Mouse (Mus musculus) heart, embryonic 13.5 days (tissue): Measurements from ENCODE around the gene Pnpla6. TPM values are rescaled to one million over a fixed set of nuclear protein-coding genes. Genes with fewer than 3 reads are reported as not detected.

Experiments used
- ATAC-seq: fragments of 200-750 bp; cut with Nextera tagmentation; 2 replicates; pipeline ENCODE4 v1.8.0; 2017; ENCODE audit warnings: moderate TSS enrichment; ENCODE audit not compliant: insufficient number of reproducible peaks, low FRiP score, low TSS enrichment; ENCODE audit errors: extremely low read depth
- H3K27ac ChIP-seq: fragments of 300-500 bp; sonication (generic); replicated peaks from 2 replicates; pipeline ENCODE4 v1.5.1; 2015; ENCODE audit warnings: moderate library complexity, mild to moderate bottlenecking, inconsistent platforms
- H3K27me3 ChIP-seq: fragments of 300-500 bp; sonication (generic); replicated peaks from 2 replicates; pipeline ENCODE4 v1.6.1; 2015; ENCODE audit warnings: mild to moderate bottlenecking, inconsistent platforms
- H3K36me3 ChIP-seq: fragments of 300-500 bp; sonication (generic); 2 replicates; pipeline ENCODE4 v1.6.1; 2015; ENCODE audit warnings: mild to moderate bottlenecking, inconsistent platforms
- H3K4me1 ChIP-seq: fragments of 300-500 bp; sonication (generic); 2 replicates; pipeline ENCODE4 v1.6.1; 2015; ENCODE audit warnings: inconsistent platforms
- H3K4me2 ChIP-seq: fragments of 300-500 bp; sonication (generic); 2 replicates; pipeline ENCODE4 v1.6.1; 2015; ENCODE audit warnings: inconsistent platforms, mild to moderate bottlenecking, moderate library complexity
- H3K4me3 ChIP-seq: fragments of 300-500 bp; sonication (generic); 2 replicates; pipeline ENCODE4 v1.5.1; 2015; ENCODE audit warnings: moderate library complexity, mild to moderate bottlenecking, inconsistent platforms
- H3K9ac ChIP-seq: fragments of 300-500 bp; sonication (generic); 2 replicates; pipeline ENCODE4 v1.6.1; 2015; ENCODE audit warnings: inconsistent platforms, mild to moderate bottlenecking, moderate library complexity
- H3K9me3 ChIP-seq: fragments of 300-500 bp; sonication (generic); 2 replicates; pipeline ENCODE4 v1.6.1; 2016; ENCODE audit warnings: inconsistent platforms
- WGBS: fragments of 180-500 bp; shearing (Covaris S2); methylation state at CpG from one replicate; pipeline ENCODE4 v1.1.7; 2015; ENCODE audit warnings: mixed read lengths; 5-methylcytosine and 5-hydroxymethylcytosine counted together
- polyA plus RNA-seq: library from polyadenylated mRNA; unstranded; fragments of >200 nt; fragmentation: Nextera tagmentation; extraction: Ambion mirVana; gene quantifications from 2 replicates; pipeline ENCODE4 v1.2.1, GENCODE M21; 2015

The Pnpla6 gene
- polyA plus RNA-seq, 1 experiment from 2014 or later: 16.6 TPM

DNA sequence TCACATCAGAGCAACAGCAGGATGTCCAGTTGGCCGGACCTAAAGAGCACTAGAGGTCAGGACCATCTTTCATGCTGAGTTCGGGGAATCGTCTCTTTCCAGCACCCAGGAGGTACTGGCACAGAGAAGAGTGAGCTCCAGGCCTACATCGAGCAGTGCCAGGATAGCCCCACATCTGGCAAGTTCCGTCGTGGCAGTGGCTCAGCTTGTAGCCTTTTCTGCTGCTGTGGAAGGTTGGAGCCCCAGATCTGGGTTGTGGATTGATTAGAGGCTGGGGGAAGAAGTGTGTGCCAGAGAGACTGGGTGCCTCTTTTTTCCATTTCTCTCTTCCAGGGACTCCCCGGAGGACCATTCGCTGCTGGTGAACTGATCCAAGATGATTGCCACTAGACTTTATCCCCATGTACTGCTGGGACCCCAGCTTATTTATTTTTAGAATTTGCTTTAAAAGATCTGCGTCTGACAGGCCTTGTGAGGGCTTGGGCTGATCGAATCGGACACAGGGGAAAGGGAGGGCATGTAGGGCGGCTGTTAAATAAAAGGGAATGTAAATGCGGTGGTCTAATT, 420 bp upstream of the Pnpla6 start:
- Histone ChIP-seq H3K9ac (peak overlapping the region; percentile 81), H3K4me1 (peaks cover 6% of the 10 kb centered on the region), H3K36me3 (peaks cover 51% of the 10 kb centered on the region), H3K9me3 (no peaks in the 10 kb centered on the region), H3K4me3 (peak overlapping the region; percentile 74), H3K4me2 (peak overlapping the region; percentile 98), H3K27ac (peak overlapping the region; percentile 26; the same call in 1 of the 2 replicates), H3K27me3 (no peaks in the 10 kb centered on the region)
- WGBS: 32% methylated on average over 13 of the region's 13 CpGs
- ATAC-seq: no peak

DNA sequence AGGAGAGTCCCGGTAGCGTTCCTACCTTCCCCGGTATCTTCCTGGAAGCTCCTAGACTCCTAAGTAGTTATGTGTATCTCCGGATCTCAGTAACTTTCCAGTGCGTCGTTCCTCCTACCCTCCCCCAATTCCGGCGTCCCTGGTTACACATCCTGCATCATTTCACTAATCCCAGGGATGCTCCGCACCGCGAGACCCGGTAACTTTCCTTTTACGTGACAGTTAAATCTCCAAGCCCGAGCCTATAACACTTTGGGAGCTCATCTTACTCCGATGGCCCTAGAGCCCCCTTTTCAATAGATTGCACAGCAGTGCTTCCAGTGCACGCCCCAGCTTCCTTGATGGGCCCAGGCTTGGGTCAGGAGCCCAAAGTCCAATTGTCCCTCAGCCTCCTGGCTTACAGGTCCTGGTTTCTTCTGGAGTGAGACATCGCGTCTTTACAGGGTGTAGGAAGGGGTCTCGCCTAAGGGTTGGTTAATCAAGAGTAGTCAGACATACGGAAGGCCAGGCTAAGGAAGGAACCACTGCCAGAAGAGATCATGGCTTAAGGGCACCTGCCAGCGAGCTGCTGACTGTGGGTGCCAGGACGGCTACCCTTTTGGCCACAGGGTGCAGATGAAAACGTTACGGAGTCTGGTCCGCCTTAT, 710 bp downstream of the Pnpla6 start:
- Histone ChIP-seq H3K9ac (peak overlapping the region; percentile 81), H3K27ac (peak overlapping the region; percentile 79), H3K36me3 (peaks cover 47% of the 10 kb centered on the region), H3K4me2 (peak overlapping the region; percentile 98), H3K9me3 (no peaks in the 10 kb centered on the region), H3K4me3 (peak overlapping the region; percentile 74), H3K4me1 (peaks cover 6% of the 10 kb centered on the region), H3K27me3 (no peaks in the 10 kb centered on the region)
- under 1% methylated on average over 25 of the region's 25 CpGs for WGBS
- ATAC-seq: peak; percentile 9

DNA sequence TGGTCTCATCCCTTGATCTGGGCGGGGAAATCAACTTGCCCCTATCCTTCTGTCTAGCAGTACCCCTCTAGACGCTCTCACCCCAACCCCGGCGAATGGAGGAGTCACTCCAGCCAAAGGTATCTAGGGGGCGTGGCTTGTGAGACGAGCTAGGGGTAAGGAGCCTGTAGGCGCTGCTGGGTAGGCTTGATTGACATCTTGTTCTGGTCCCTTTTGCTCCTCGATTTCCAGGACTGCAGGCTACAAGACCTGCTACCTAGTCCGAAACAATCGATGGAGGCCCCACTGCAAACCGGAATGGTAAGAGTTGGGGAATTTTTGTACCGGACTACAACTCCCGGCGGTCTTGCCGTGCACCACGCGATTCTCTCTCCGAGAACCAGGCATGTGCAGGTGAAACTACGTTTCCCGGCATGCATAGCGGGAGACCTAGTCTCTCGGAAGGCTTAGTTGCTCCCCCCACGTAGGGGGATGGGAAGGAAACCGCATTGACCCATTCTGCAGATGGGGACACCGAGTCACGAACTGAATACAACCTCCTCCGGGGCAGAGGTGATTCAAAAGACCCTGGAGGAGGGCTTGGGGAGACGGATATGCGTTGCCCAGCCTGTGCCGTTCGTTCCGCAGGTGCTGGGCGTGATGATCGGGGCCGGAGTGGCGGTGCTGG, 1.4 kb downstream of the Pnpla6 start:
- H3K9me3 ChIP-seq: no peaks in the 10 kb centered on the region
- ATAC-seq: peak; percentile 83
- peak overlapping the region; percentile 81 for H3K9ac ChIP-seq
- peak overlapping the region; percentile 79 for H3K27ac ChIP-seq
- under 1% methylated on average over 36 of the region's 36 CpGs for WGBS
- no peaks in the 10 kb centered on the region for H3K27me3 ChIP-seq
- H3K36me3 ChIP-seq: peaks cover 47% of the 10 kb centered on the region
- peaks cover 6% of the 10 kb centered on the region for H3K4me1 ChIP-seq
- H3K4me2 ChIP-seq: peak overlapping the region; percentile 98
- peak overlapping the region; percentile 74 for H3K4me3 ChIP-seq

DNA sequence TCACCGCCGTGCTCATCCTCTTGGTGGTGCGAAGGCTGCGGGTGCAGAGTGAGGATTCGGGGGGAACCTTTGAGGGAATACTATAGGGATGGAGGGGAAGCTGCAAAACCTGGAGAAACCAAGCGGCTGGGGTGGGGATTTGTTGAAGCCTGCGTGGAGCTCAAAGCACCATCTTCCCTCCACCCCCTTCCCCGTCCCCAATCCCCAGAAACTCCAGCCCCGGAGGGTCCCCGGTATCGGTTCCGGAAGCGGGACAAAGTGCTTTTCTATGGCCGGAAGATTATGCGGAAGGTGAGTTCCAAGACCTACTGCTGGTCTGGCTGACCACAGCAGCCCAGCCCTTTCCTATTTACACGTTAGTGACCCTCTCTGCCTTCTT, 1.9 kb downstream of the Pnpla6 start:
- H3K4me3 ChIP-seq: peak overlapping the region; percentile 74
- no peaks in the 10 kb centered on the region for H3K9me3 ChIP-seq
- H3K9ac ChIP-seq: peak overlapping the region; percentile 81
- no peak for ATAC-seq
- no peaks in the 10 kb centered on the region for H3K27me3 ChIP-seq
- H3K4me1 ChIP-seq: peaks cover 6% of the 10 kb centered on the region
- peak overlapping the region; percentile 57 for H3K27ac ChIP-seq
- H3K36me3 ChIP-seq: peaks cover 47% of the 10 kb centered on the region
- WGBS: 6% methylated on average over 16 of the region's 16 CpGs
- peak overlapping the region; percentile 98 for H3K4me2 ChIP-seq

DNA sequence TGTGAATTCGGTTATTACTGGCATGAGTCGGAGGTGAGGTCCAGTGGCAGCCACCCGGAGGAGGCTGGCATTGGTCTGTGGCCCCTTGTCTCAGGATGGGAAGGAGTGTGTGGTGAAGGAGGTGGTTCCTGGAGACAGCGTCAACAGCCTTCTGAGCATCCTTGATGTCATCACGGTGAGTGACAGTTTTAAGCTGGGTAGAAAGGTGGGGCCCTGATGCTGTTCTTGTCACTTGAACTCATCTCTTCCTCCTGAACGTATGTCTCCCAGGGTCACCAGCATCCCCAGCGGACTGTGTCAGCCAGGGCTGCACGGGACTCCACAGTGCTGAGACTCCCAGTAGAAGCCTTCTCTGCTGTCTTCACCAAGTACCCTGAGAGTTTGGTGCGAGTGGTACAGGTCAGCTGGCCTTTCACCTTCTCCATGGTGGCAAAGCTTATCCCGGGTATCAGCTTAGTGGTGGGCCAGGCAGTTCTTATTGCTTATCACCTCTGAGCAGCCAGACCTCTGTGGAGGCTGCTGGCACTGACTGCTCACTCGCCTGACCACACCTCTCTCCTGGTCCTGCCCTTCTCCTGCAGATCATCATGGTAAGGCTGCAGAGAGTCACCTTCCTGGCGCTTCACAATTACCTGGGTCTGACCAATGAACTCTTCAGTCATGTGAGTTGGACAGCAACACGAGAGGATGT, 7.0 kb downstream of the Pnpla6 start:
- Histone ChIP-seq H3K4me3 (no peak overlapping the region), H3K9me3 (no peaks in the 10 kb centered on the region), H3K4me2 (no peak overlapping the region), H3K27me3 (no peaks in the 10 kb centered on the region), H3K9ac (no peak overlapping the region), H3K4me1 (no peaks in the 10 kb centered on the region; the same call in 1 of the 2 replicates), H3K36me3 (peaks cover 69% of the 10 kb centered on the region), H3K27ac (no peak overlapping the region)
- WGBS: 81% methylated on average over 13 of the region's 13 CpGs
- no peak; the same call in 1 of the 2 replicates for ATAC-seq

DNA sequence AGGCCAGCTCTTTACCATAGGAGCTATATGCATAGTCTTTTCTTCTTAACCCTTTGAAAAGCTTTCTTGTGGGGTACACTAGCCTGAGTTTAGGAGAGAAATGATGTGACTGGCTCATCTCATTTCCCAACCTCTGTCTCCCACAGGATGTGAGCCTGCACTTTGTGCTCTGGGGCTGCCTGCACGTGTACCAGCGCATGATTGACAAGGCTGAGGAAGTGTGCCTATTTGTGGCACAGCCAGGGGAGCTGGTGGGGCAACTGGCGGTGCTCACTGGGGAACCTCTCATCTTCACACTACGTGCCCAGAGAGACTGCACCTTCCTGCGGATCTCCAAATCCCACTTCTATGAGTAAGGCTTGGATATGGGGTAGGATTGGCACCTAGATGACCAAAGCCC, 15.6 kb downstream of the Pnpla6 start:
- Histone ChIP-seq H3K36me3 (peaks cover 49% of the 10 kb centered on the region), H3K9me3 (no peaks in the 10 kb centered on the region), H3K4me2 (no peak overlapping the region), H3K27ac (no peak overlapping the region), H3K4me1 (no peaks in the 10 kb centered on the region), H3K9ac (no peak overlapping the region), H3K27me3 (no peaks in the 10 kb centered on the region), H3K4me3 (no peak overlapping the region)
- 73% methylated on average over 5 of the region's 5 CpGs for WGBS
- ATAC-seq: no peak

DNA sequence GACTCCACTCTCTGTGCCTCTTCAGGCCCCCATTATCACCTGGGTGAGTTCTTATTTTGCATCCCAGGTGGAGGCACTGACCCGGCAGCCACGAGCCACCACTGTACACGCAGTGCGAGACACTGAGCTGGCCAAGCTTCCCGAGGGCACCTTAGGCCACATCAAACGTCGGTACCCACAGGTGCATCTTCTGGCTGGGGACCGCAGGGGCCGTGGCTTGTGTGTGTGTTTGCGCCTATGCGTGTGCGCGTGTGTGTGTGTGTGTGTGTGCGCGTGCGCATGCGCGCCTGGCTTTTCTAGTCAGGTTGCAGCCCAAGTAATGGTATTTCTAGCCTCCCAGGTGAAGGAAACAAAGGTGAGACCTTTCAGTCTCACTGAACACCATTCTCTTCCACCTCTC, 16.8 kb downstream of the Pnpla6 start:
- Histone ChIP-seq H3K27me3 (no peaks in the 10 kb centered on the region), H3K4me3 (no peak overlapping the region), H3K4me1 (no peaks in the 10 kb centered on the region), H3K9me3 (no peaks in the 10 kb centered on the region), H3K4me2 (no peak overlapping the region), H3K27ac (no peak overlapping the region), H3K36me3 (peaks cover 50% of the 10 kb centered on the region), H3K9ac (no peak overlapping the region)
- no peak for ATAC-seq
- 91% methylated on average over 18 of the region's 18 CpGs for WGBS

DNA sequence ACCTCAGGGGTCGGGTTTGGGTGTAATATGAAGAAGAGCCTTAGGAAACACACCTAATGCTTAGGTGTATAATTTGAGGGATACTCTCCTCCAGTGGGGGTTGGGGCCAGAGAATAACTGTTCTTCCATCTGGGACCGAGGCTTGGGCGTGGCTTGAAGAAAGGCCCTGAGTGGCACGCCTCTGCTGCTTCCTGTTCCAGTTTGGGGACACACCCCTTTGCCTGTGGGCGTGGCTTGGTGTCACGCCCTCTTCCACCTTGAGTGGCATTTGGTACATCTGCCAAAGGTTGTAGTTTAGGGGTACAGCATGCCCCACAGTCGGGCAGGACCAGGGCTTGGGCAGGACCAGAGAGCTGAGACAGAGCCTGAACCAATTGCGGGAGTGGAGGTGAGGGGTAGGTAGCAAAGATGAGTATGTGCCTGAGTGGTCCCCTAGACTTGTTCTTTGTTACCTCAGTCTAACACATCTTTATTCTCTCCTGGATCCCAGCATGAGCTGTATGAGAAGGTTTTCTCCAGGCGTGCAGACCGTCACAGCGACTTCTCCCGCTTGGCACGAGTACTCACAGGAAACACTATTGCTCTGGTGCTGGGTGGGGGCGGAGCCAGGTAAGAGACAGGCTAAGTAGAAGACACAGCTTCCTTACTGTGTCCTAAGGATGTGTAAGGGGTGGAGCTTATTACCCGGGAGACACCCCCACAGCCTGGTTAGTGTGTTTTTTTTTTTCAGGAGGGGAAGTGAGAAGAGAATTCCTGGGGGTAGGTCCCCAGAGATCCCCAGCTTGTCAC, 21.1 kb downstream of the Pnpla6 start:
- no peaks in the 10 kb centered on the region for H3K4me1 ChIP-seq
- 53% methylated on average over 15 of the region's 15 CpGs for WGBS
- no peaks in the 10 kb centered on the region for H3K27me3 ChIP-seq
- no peak overlapping the region for H3K27ac ChIP-seq
- no peak overlapping the region for H3K4me3 ChIP-seq
- no peak overlapping the region for H3K4me2 ChIP-seq
- H3K9ac ChIP-seq: no peak overlapping the region
- no peaks in the 10 kb centered on the region for H3K9me3 ChIP-seq
- no peak for ATAC-seq
- peaks cover 87% of the 10 kb centered on the region for H3K36me3 ChIP-seq

DNA sequence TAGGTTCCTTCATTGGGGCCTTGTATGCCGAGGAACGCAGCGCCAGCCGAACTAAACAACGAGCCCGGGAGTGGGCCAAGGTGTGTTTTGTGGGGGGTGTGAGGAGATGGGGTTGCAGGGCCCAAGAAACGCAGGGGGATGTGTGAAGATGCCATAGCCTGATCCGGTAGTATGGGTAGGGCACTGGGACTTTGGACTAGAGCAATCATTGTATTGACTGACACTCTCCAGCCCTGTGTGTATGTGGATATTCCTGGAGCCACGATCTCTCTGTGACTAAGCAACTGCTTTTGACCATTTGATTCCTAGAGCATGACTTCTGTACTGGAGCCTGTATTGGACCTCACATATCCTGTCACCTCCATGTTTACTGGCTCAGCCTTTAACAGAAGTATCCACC, 21.8 kb downstream of the Pnpla6 start:
- no peaks in the 10 kb centered on the region for H3K27me3 ChIP-seq
- peaks cover 87% of the 10 kb centered on the region for H3K36me3 ChIP-seq
- 91% methylated on average over 9 of the region's 9 CpGs for WGBS
- H3K9ac ChIP-seq: no peak overlapping the region
- no peaks in the 10 kb centered on the region for H3K9me3 ChIP-seq
- H3K4me1 ChIP-seq: no peaks in the 10 kb centered on the region
- no peak for ATAC-seq
- no peak overlapping the region for H3K4me2 ChIP-seq
- H3K27ac ChIP-seq: no peak overlapping the region
- H3K4me3 ChIP-seq: no peak overlapping the region

DNA sequence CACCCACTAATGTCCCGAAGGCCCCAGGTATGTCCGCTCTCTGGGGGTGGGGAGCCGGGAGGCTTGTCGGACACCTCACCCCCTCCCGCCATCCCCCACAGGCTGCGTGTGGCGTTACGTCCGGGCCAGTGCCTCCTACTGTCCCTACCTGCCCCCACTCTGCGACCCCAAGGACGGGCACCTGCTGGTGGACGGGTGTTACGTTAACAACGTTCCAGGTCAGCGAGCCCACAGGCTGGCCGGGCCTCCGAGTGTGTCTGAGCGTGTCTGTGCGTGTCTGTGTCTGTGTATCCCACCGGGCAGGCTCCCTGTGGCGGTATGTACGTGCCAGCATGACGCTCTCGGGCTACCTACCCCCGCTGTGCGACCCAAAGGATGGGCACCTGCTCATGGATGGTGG, 22.5 kb downstream of the Pnpla6 start:
- ATAC-seq: 0 out of 2 replicates have a peak, but pooled peaks have one; percentile 2
- no peak overlapping the region for H3K4me3 ChIP-seq
- H3K4me2 ChIP-seq: no peak overlapping the region
- no peaks in the 10 kb centered on the region for H3K9me3 ChIP-seq
- H3K27me3 ChIP-seq: no peaks in the 10 kb centered on the region
- no peak overlapping the region for H3K9ac ChIP-seq
- H3K27ac ChIP-seq: no peak overlapping the region
- no peaks in the 10 kb centered on the region for H3K4me1 ChIP-seq
- peaks cover 87% of the 10 kb centered on the region for H3K36me3 ChIP-seq
- WGBS: 92% methylated on average over 26 of the region's 26 CpGs

DNA sequence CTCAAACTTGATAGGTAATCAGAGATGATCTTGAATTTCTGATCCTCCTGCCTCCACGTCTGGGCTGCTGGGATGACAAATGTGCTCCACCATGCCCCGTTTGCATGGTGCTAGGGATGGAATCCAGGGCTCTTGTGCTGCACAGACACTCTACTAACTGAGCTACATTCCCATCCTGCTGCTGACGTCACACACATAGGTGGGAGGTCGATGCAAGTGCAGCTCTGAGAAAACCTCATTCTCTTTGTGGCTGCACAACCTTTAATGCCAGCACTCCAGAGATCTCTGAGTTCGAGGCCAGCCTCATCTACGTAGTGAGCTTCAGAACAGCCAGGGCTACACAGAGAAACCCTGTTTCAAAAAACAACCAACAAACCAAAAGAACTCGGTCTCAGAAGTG, 24.0 kb downstream of the Pnpla6 start:
- Histone ChIP-seq H3K9ac (no peak overlapping the region), H3K9me3 (no peaks in the 10 kb centered on the region), H3K4me1 (no peaks in the 10 kb centered on the region), H3K27me3 (no peaks in the 10 kb centered on the region), H3K4me2 (no peak overlapping the region), H3K27ac (no peak overlapping the region), H3K36me3 (peaks cover 94% of the 10 kb centered on the region), H3K4me3 (no peak overlapping the region)
- WGBS: 75% methylated on average over 7 of the region's 7 CpGs
- ATAC-seq: no peak
